Mouse (Mus musculus) kidney, postnatal 0 days (tissue): ENCODE measurements around the gene Lingo2. TPM values are rescaled to one million over a fixed set of nuclear protein-coding genes. Genes with fewer than 3 reads are reported as not detected.

Experiments used
- ATAC-seq: fragments of 200-750 bp; cut with Nextera tagmentation; replicated peaks from 2 replicates; pipeline ENCODE4 v1.8.0; 2017; ENCODE audit warnings: low read depth, moderate number of reproducible peaks, moderate TSS enrichment, moderate library complexity; ENCODE audit not compliant: low FRiP score
- DNase-seq: peaks from one replicate; pipeline ENCODE4 v3.0.0-alpha.2; 2016; ENCODE audit warnings: low spot score
- H3K27ac ChIP-seq: fragments of 300-500 bp; sonication (generic); 2 replicates; pipeline ENCODE4 v1.5.1; 2014; ENCODE audit warnings: mild to moderate bottlenecking
- H3K27me3 ChIP-seq: fragments of 300-500 bp; sonication (generic); 2 replicates; pipeline ENCODE4 v1.6.1; 2014; ENCODE audit warnings: low read length, mixed read lengths; ENCODE audit not compliant: insufficient read depth
- H3K36me3 ChIP-seq: fragments of 300-500 bp; sonication (generic); 2 replicates; pipeline ENCODE4 v1.6.1; 2014; ENCODE audit warnings: low read length, mixed read lengths; ENCODE audit not compliant: insufficient read depth
- H3K4me1 ChIP-seq: fragments of 300-500 bp; sonication (generic); replicated peaks from 2 replicates; pipeline ENCODE4 v1.6.1; 2014; ENCODE audit warnings: antibody characterized with exemption, low read length, mixed read lengths; ENCODE audit not compliant: insufficient read depth
- H3K4me2 ChIP-seq: fragments of 300-500 bp; sonication (generic); 2 replicates; pipeline ENCODE4 v1.6.1; 2014; ENCODE audit warnings: mild to moderate bottlenecking, low read length, moderate library complexity, mixed read lengths
- H3K4me3 ChIP-seq: fragments of 300-500 bp; sonication (generic); replicated peaks from 2 replicates; pipeline ENCODE4 v1.5.1; 2014; ENCODE audit warnings: low read depth, low read length
- H3K9ac ChIP-seq: fragments of 300-500 bp; sonication (generic); 2 replicates; pipeline ENCODE4 v1.6.1; 2014; ENCODE audit warnings: low read depth, low read length
- H3K9me3 ChIP-seq: fragments of 300-500 bp; sonication (generic); replicated peaks from 2 replicates; pipeline ENCODE4 v1.6.1; 2016; ENCODE audit warnings: low read length, inconsistent platforms, mixed read lengths
- CTCF ChIP-seq: IDR thresholded peaks from 2 replicates; pipeline ENCODE4 v1.5.1; 2016; ENCODE audit warnings: antibody characterized with exemption, low read depth, mild to moderate bottlenecking, moderate library complexity
- WGBS: fragments of 180-500 bp; shearing (Covaris S2); extraction: QIAGEN DNeasy Blood & Tissue Kit; methylation state at CpG from one replicate; pipeline ENCODE4 v1.1.7; 2014; 5-methylcytosine and 5-hydroxymethylcytosine counted together
- polyA plus RNA-seq: library from polyadenylated mRNA; unstranded; fragments of >200 nt; fragmentation: Nextera tagmentation; extraction: Ambion mirVana; gene quantifications from 2 replicates; pipeline ENCODE4 v1.2.1, GENCODE M21; 2015

Gene Lingo2
- polyA plus RNA-seq, 1 experiment from 2014 or later: 0.17 TPM

DNA sequence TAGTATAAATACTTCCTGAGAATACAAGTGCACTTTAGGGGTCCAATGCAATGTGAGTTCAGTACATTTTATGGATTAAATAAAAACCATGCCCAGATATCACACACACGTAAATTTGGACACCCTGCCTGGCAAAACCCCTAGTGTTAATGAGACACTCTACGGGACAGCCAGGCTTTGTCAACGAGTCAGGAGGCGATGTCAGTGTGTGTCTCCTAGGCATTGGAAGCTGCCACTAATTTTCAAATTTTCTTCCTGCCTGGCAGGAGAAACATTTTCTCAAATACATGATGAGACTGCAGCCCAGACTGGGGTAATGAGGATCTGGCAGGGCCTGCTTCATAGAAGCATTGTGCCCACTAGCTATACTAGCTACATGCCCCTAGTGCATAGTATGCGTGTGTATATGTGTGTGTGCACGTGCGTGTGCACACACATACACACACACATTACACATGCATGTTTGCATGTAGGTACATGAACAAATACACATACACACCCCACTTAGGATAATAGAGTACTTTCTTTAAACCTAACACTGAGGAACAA, 1128.2 kb downstream of the Lingo2 start:
- Histone ChIP-seq H3K4me2 (no peak overlapping the region), H3K4me1 (no peaks in the 10 kb centered on the region), H3K27me3 (no peaks in the 10 kb centered on the region), H3K27ac (no peak overlapping the region), H3K9me3 (no peaks in the 10 kb centered on the region), H3K9ac (no peak overlapping the region), H3K4me3 (no peak overlapping the region), H3K36me3 (no peaks in the 10 kb centered on the region)
- WGBS: 85% methylated on average over 7 of the region's 7 CpGs
- ATAC-seq (no peak), DNase-seq (no peak)
- TF ChIP-seq CTCF: no peak

DNA sequence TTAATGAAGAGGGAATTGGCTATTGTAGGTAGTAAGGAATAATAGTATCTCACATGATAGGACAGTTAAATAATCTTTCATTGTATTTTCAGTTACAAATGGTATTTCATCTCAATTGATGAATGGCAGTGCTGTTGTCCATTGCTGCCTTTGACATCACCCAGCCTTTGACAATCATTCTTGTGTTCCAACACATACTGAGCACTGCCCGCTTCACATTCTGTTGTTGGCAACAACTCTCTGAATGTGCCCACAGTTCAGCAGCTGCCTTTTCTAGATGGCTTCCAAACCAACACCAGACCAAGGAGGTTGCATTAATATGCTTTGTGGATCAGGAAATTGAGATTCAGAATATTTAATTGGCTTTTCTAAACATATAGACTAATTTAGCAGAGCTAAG, 1130.8 kb downstream of the Lingo2 start:
- Histone ChIP-seq H3K4me2 (no peak overlapping the region), H3K27ac (no peak overlapping the region), H3K9ac (no peak overlapping the region), H3K36me3 (no peaks in the 10 kb centered on the region), H3K4me1 (no peaks in the 10 kb centered on the region), H3K9me3 (no peaks in the 10 kb centered on the region), H3K27me3 (no peaks in the 10 kb centered on the region), H3K4me3 (no peak overlapping the region)
- WGBS: 89% methylated on average over 1 of the region's 1 CpGs
- DNase-seq: no peak
- no peak for TF ChIP-seq CTCF
- no peak for ATAC-seq

GRCm38 (mm10) chr4:35814698-35815097, 1136.8 kb downstream of the Lingo2 start:
- Histone ChIP-seq H3K36me3 (no peaks in the 10 kb centered on the region), H3K4me2 (no peak overlapping the region), H3K4me1 (no peaks in the 10 kb centered on the region), H3K9me3 (no peaks in the 10 kb centered on the region), H3K4me3 (no peak overlapping the region), H3K27ac (no peak overlapping the region), H3K27me3 (no peaks in the 10 kb centered on the region), H3K9ac (no peak overlapping the region)
- WGBS: 61% methylated on average over 1 of the region's 1 CpGs
- ATAC-seq (no peak), DNase-seq (no peak)
- TF ChIP-seq CTCF: no peak

- ATAC-seq: no peak
- Histone ChIP-seq H3K9me3 (no peaks in the 10 kb centered on the region), H3K27ac (no peak overlapping the region), H3K27me3 (no peaks in the 10 kb centered on the region), H3K9ac (no peak overlapping the region), H3K4me1 (no peaks in the 10 kb centered on the region), H3K4me2 (no peak overlapping the region), H3K4me3 (no peak overlapping the region), H3K36me3 (no peaks in the 10 kb centered on the region)
- TF ChIP-seq CTCF: no peak
- no peak for DNase-seq
- 78% methylated on average over 6 of the region's 6 CpGs for WGBS
Measured at GRCm38 (mm10) chr4:35807497-35808210, 1143.9 kb downstream of the Lingo2 start.

GRCm38 (mm10) chr4:35806881-35807464, 1144.6 kb downstream of the Lingo2 start:
- WGBS: 88% methylated on average over 2 of the region's 2 CpGs

GRCm38 (mm10) chr4:35784255-35784921, 1167.2 kb downstream of the Lingo2 start:
- ATAC-seq: no peak
- Histone ChIP-seq H3K9me3 (no peaks in the 10 kb centered on the region), H3K4me3 (no peak overlapping the region), H3K4me1 (no peaks in the 10 kb centered on the region), H3K27me3 (no peaks in the 10 kb centered on the region), H3K4me2 (no peak overlapping the region), H3K9ac (no peak overlapping the region), H3K36me3 (no peaks in the 10 kb centered on the region), H3K27ac (no peak overlapping the region)
- 71% methylated on average over 5 of the region's 5 CpGs for WGBS
- no peak for TF ChIP-seq CTCF
- no peak for DNase-seq

More at GRCm38 (mm10) chr4:35806881-35807464, 1144.6 kb downstream of the Lingo2 start:
- DNase-seq (no peak), ATAC-seq (no peak)
- Histone ChIP-seq H3K27ac (no peak overlapping the region), H3K36me3 (no peaks in the 10 kb centered on the region), H3K27me3 (no peaks in the 10 kb centered on the region), H3K4me3 (no peak overlapping the region), H3K9ac (no peak overlapping the region), H3K4me2 (no peak overlapping the region), H3K4me1 (no peaks in the 10 kb centered on the region), H3K9me3 (no peaks in the 10 kb centered on the region)
- TF ChIP-seq CTCF: no peak
